Mouse (Mus musculus): ENCODE data around the gene Tssc4.
A peak's percentile ranks its signal among the peaks of the same experiment; 100 is the strongest.

- TF ChIP-seq TAL1 (IDR thresholded peaks at IDR 0.05; ENCODE audit: low read length) (no peak), TBP (IDR thresholded peaks at IDR 0.05; ENCODE audit: low read depth, low read length) (no peak), RAD21 (IDR thresholded peaks at IDR 0.05; ENCODE audit: low read depth, low read length) (peak; percentile 95), SIN3A (IDR thresholded peaks at IDR 0.05; ENCODE audit: low read length) (no peak), CTCF (IDR thresholded peaks at IDR 0.05 in 2 of 3, conservative IDR thresholded peaks at IDR 0.05 in 1 of 3; ENCODE audit: control insufficient read depth in 1 of 3, insufficient read depth in 1 of 3, low read depth in 2 of 3, low read length in 3 of 3, poor library complexity in 1 of 3, severe bottlenecking in 1 of 3) (peak; percentile 87 to 97 (median 94))
Measured at GRCm38 (mm10) chr7:143086366-143086765, 17.3 kb downstream of the Tssc4 start.

Data from MEL (cell line).